Mouse (Mus musculus) kidney, adult 18-20 months (tissue): ENCODE data around the gene 6030408B16Rik.
A peak's percentile ranks its signal among the peaks of the same experiment; 100 is the strongest.
"Not testable (repeated sequence)": the region's sequence is repeated elsewhere in the genome, so short reads cannot be mapped to it uniquely, and the experiment has no call there.

ENCODE experiments used
- DNase-seq: peaks from one replicate; pipeline ENCODE4 v3.0.0; 2021

Gene 6030408B16Rik

DNA sequence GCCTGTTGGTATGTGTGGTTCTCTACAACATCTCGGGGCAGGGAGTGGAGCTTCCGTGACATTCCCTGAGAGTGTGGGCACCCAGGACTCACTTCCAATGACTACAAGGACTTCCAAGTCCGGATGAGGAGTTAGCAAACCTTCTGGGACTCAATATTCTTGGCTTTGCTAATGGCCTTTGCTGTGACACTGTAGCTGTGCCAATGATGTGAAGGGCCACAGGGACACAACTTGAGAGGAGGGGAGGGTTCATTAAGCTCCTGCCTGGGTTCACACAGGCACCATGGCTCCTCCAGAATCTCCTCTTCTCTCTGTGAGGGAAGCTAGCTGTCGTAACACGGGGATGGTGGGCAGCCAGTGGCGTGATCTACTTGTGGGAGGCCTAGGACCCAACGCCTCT, 29.6 kb downstream of the 6030408B16Rik start:
- no peak for DNase-seq

DNA sequence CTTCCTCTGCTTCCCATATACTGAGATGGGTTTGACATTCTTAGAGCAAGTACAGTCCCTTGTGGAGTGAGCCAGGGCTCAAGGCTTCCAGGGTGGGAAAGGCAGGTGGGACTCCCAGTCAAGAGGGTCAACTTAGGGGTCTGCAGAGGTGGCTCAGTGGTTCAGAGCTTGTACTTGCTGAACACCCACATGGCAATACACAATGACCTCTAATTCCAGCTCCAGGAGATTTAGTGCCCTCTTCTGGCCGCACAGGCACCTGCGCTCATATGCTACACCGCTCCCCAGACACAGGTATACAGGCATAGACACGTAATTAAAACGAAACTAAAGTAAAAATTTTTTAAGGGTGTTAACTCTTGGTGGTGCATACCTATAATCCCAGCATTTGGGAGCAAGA, 30.5 kb downstream of the 6030408B16Rik start:
- DNase-seq = no peak

GRCm38 (mm10) chr15:101324409-101324808, 31.4 kb downstream of the 6030408B16Rik start:
- not testable (repeated sequence) for DNase-seq

- no peak for DNase-seq
Observed at GRCm38 (mm10) chr15:101325991-101326534, 33.1 kb downstream of the 6030408B16Rik start.

- DNase-seq = peak; percentile 83
Observed at GRCm38 (mm10) chr15:101327282-101327681, 34.3 kb downstream of the 6030408B16Rik start.

GRCm38 (mm10) chr15:101328876-101329563, 36.0 kb downstream of the 6030408B16Rik start:
- no peak for DNase-seq

DNA sequence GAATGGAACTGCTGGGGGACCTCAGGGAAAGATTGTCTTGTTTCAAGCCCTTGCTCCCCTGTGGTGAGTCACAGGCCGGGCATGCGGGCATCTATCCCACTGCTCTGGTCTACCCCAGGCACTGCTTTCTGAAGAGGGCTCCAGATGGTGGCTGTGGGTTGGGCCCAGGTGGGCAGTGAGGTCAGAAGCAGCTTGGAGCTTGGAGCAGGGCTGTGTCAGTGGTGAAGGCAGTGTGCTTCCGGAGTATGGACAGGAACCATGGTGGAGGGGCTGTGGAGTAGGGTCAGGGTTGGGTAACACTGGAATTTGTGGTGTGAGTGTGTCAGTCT, 36.5 kb downstream of the 6030408B16Rik start:
- no peak for DNase-seq

- no peak for DNase-seq
Observed at GRCm38 (mm10) chr15:101331090-101331489, 38.1 kb downstream of the 6030408B16Rik start.

DNA sequence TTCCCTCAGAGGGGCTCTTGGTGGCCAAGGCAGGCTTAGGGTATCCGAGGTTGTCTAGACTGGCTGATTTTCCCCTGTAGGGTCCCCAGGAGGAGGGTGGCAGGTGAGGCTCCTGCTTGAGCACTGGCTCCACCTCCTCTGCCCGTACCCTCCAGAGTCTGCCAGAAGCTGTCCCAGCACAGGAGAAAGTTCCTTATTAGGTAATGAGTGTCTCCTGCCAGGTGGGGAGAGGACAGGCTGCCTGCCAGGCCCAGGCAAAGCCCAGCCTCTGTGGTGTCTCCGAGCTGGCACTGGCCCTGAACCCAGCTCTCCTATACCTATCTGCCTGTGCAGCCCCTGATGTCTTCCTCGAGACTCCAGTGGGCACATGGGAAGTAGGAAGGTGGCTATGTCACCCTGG, 39.4 kb downstream of the 6030408B16Rik start:
- no peak for DNase-seq

GRCm38 (mm10) chr15:101333165-101333564, 40.2 kb downstream of the 6030408B16Rik start:
- no peak for DNase-seq

DNA sequence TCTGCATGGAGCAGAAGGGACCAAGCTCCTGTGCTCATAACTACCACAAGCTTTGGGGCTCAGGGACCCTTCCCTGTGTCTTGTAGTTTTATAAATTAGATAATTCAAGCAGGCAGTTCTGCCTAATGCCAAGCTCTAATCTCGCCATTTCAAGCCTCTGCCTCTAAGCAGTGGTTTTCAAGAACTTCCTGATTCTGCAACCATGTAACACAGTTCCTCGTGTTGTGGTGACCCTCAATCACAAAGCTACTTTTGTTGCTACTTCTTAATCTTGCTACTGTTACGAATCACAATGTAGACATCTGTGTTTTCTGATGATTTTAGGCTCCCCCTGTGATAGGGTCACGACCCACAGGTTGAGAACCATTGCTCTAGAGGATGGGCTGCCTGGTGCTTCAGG, 40.6 kb downstream of the 6030408B16Rik start:
- DNase-seq = no peak

DNA sequence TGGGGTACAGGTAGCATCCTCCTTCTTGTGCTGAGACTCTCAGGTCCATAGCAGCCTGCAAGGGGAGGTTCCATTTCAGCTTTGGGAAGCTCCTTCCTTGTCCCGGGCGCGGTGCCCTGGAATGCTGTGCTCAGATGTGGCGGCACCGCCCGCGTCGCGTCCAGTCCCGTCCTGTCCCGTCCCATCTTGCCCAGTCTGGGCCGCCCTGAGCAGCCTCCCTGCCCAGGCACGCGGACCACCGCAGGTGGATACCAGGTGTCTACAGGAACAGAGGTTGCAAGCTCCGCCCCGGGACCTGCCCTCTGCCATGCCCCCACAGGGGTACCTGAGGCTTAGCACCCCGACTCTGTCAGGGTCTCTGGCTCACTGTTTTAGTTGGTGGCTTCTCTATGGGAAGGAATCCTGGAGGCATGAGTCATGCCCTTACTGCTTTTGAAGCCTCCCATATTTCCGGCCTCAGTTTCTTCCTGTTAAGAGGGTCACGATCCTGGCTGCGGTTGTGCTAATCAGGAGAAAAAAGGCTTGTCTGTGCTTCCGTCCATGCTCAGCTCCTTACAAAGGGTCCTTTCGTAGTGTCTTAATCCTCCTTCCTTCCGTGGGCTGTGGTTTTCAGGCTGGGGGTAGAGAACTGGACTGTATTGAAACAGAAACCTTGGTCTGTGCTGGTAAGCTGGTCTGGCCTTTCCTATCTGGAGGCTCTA, 43.6 kb downstream of the 6030408B16Rik start:
- DNase-seq = peak; percentile 43

- no peak for DNase-seq
Observed at GRCm38 (mm10) chr15:101338359-101338758, 45.3 kb downstream of the 6030408B16Rik start.

GRCm38 (mm10) chr15:101339537-101339936, 46.5 kb downstream of the 6030408B16Rik start:
- peak; percentile 92 for DNase-seq

DNA sequence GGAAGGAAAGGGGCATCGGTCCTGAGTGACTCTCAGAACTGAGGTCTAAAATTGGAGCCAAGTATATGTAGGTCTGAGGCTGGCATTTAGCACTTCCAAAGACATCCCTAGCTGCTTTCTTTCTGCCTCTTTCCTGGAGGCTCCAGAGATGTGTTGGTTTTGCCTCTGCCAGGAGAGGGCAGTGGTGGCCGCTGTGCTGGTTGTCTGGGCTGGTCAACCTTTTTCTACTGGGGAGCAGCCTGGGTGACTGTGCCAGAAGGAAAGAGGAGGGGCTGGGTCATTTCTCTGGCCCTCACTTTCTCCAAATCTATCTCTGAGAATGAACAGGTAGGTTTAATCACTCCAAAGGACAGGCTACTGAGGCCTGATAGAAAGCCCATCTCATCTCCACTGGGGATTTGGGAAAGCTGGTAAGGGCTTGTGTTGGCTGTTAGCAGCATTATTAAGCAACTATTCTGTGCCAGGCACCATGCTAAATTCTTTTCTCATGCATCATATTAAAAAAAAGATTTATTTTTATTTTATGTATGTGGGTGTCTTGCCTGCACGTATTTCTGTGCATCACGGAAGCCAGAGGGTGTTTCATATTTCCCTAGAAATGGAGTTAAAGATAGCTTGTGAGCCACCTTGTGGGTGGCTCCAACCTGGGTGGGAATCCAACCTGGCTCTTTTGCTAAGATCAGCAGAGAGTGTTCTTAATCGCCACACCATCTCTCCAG, 48.9 kb downstream of the 6030408B16Rik start:
- DNase-seq = peak; percentile 60
